Mouse (Mus musculus): ENCODE results near the gene Tex261. TPM values are rescaled to one million over a fixed set of nuclear protein-coding genes. Genes with fewer than 3 reads are reported as not detected.

The Tex261 gene
- polyA plus RNA-seq, 1 experiment from 2014 or later = 65.8 TPM

Other genes with a start within 250 kb of the Tex261 start
- 2.5 and 3.9 TPM in 2 replicates for gene Actg2, start 239.5 kb downstream of the Tex261 start, polyA plus RNA-seq (2016; fragmentation: Nextera tagmentation; extraction: Ambion mirVana)
- gene Stambp, start 203.1 kb downstream of the Tex261 start, polyA plus RNA-seq (2016; fragmentation: Nextera tagmentation; extraction: Ambion mirVana) = 30.6 and 37.1 TPM in 2 replicates
- gene Clec4f, start 119.6 kb downstream of the Tex261 start, polyA plus RNA-seq (2016; fragmentation: Nextera tagmentation; extraction: Ambion mirVana) = not detected in 2 replicates
- not detected in 2 replicates for gene Cd207, start 98.0 kb downstream of the Tex261 start, polyA plus RNA-seq (2016; fragmentation: Nextera tagmentation; extraction: Ambion mirVana)
- gene Vax2, start 64.5 kb downstream of the Tex261 start, polyA plus RNA-seq (2016; fragmentation: Nextera tagmentation; extraction: Ambion mirVana) = not detected in 2 replicates
- gene Atp6v1b1, start 32.8 kb downstream of the Tex261 start, polyA plus RNA-seq (2016; fragmentation: Nextera tagmentation; extraction: Ambion mirVana) = 0.23 TPM in 1 of 2 replicates, not detected in the other
- 0.13 TPM in 1 of 2 replicates, not detected in the other for gene Ankrd53, start 13.2 kb downstream of the Tex261 start, polyA plus RNA-seq (2016; fragmentation: Nextera tagmentation; extraction: Ambion mirVana)
- 61.3 and 65.7 TPM in 2 replicates for gene Nagk, start 19.2 kb upstream of the Tex261 start, polyA plus RNA-seq (2016; fragmentation: Nextera tagmentation; extraction: Ambion mirVana)
- gene Paip2b, start 55.9 kb upstream of the Tex261 start, polyA plus RNA-seq (2016; fragmentation: Nextera tagmentation; extraction: Ambion mirVana) = 20.7 and 27.9 TPM in 2 replicates
- 103 and 104 TPM in 2 replicates for gene Zfp638, start 91.3 kb upstream of the Tex261 start, polyA plus RNA-seq (2016; fragmentation: Nextera tagmentation; extraction: Ambion mirVana)
- 4.9 and 7.5 TPM in 2 replicates for gene Dysf, start 232.8 kb upstream of the Tex261 start, polyA plus RNA-seq (2016; fragmentation: Nextera tagmentation; extraction: Ambion mirVana)